Mouse (Mus musculus) left cerebral cortex, adult 6 months (tissue): ENCODE data around the gene Olfr1211. TPM values are rescaled to one million over a fixed set of nuclear protein-coding genes. Genes with fewer than 3 reads are reported as not detected.

Source experiments
- long read RNA-seq, 2 experiments: library from polyadenylated mRNA; unstranded; transcript quantifications; one replicate each; pipeline ENCODE4 v2.0.0; 2019 to 2020
- polyA plus RNA-seq: library from polyadenylated mRNA; unstranded; fragments of <200 nt; fragmentation: Nextera tagmentation; gene quantifications from 2 replicates; pipeline ENCODE4 v1.2.3, GENCODE M21; 2021

Gene Olfr1211
- polyA plus RNA-seq = not detected in 2 replicates
- long read RNA-seq, experiment 1 = 0 reads
- long read RNA-seq, experiment 2 = 0 reads

DNA sequence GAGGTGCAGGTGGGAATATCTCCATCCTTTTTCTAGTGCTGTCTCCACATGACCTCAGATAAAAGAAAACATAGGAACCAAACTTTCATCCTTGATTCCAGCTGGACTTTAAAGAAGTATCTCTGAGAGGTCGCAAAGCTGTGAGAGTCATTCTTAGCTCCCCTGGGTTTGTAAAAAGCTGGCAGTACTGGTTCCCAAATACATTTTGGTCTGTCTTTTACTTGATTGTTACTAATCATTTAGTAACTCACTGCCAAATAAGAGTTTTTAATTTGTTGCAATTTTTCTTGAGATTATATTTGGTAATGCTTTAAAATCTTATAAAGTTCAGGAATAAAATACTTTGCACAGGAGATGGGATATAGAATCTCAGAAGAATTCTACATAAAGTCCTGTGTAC is at the start of gene Olfr1211:
Gene Olfr1211 (minus strand): TSS at position 101 of the 400 bp plus-strand sequence.

DNA sequence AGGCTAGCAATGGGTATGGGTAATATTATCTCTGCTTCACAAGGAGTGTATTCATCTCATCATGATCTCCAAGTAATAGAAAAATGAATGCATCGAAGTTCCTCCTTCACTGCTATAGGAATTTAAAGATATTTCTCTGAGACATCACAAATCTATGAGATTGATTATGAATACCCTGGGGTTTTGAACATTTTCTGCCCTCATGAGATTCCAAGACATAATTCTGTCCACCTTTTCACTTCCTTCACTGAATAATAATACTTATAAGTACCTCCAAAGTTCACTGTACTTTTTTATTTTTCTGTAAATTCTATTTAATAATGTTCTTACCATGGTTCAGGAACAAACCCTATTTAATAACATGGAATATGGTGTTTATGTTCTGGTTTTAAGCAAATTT is 42.3 kb upstream of the Olfr1211 start, which contains the start of gene Gm13762:
Gene Gm13762 (minus strand): TSS at position 101 of the 400 bp plus-strand sequence.

DNA sequence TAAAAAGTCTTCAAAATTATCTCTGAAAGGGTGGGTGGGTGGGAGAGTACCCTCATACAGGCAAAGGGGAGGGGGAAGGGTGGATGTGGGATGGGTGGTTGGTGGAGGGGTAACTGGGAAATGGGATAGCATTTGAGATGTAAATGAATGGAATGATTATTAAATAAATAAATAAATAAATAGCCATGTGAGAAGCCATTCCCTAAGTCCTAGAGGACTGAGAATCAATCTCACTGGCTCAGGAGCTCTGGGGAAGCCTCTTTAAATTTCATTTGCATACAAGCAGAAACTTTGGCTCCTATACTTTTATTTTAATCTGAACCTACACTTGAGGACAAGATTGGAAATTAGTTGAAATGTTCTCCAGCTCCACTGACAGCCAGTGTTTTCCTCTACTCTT is 15.8 kb upstream of the Olfr1211 start, which contains the start of gene Olfr1212:
Gene Olfr1212 (plus strand): TSS at position 301 of the 400 bp plus-strand sequence.

DNA sequence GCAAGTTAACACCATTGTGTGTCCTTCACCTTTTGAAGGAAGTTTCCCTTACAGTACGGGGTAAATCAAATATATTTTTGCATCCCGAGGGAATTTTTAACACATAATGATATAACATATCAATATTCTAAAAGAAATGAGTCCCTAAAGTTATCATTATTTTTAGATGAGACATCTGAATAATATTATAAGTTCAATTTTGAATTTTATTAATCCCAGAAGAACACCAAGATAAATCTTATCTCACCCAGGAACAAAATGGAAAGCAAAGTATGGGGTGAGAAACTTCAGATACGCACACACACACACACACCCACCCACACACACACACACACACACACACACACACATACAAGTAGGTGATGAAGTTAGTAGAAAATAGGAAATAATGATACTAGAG is 22.9 kb downstream of the Olfr1211 start, which contains the start of gene Olfr1209:
Gene Olfr1209 (minus strand): TSS at position 101 of the 400 bp plus-strand sequence.

GRCm38 (mm10) chr2:88902211-88902610 is 35.7 kb downstream of the Olfr1211 start, which contains the start of gene Olfr1208:
Gene Olfr1208, minus strand, starts transcription at chr2:88902311.

Other genes starting within 250 kb of the Olfr1211 start
- not detected in 2 replicates for gene Olfr1195, start 248.9 kb downstream of the Olfr1211 start, polyA plus RNA-seq
- not detected in 2 replicates for gene Olfr1196, start 233.5 kb downstream of the Olfr1211 start, polyA plus RNA-seq
- gene Olfr1197, start 205.7 kb downstream of the Olfr1211 start, polyA plus RNA-seq = not detected in 2 replicates
- not detected in 2 replicates for gene Olfr1198, start 186.7 kb downstream of the Olfr1211 start, polyA plus RNA-seq
- gene Olfr1199, start 177.6 kb downstream of the Olfr1211 start, polyA plus RNA-seq = not detected in 2 replicates
- gene Olfr1200, start 167.6 kb downstream of the Olfr1211 start, polyA plus RNA-seq = 0.04 TPM in 1 of 2 replicates, not detected in the other
- not detected in 2 replicates for gene Olfr1201, start 145.1 kb downstream of the Olfr1211 start, polyA plus RNA-seq
- not detected in 2 replicates for gene Olfr1202, start 123.6 kb downstream of the Olfr1211 start, polyA plus RNA-seq
- not detected in 2 replicates for gene Olfr1205, start 108.4 kb downstream of the Olfr1211 start, polyA plus RNA-seq
- gene Olfr1204, start 88.8 kb downstream of the Olfr1211 start, polyA plus RNA-seq = not detected in 2 replicates
- gene Olfr1206, start 74.9 kb downstream of the Olfr1211 start, polyA plus RNA-seq = not detected in 2 replicates
- not detected in 2 replicates for gene Olfr1208, start 35.8 kb downstream of the Olfr1211 start, polyA plus RNA-seq
- not detected in 2 replicates for gene Olfr1209, start 23.0 kb downstream of the Olfr1211 start, polyA plus RNA-seq
- gene Olfr1212, start 15.9 kb upstream of the Olfr1211 start, polyA plus RNA-seq = not detected in 2 replicates
- not detected in 2 replicates for gene Gm13762, start 42.2 kb upstream of the Olfr1211 start, polyA plus RNA-seq
- gene Olfr1214, start 54.5 kb upstream of the Olfr1211 start, polyA plus RNA-seq = not detected in 2 replicates
- gene Olfr1215, start 68.9 kb upstream of the Olfr1211 start, polyA plus RNA-seq = not detected in 2 replicates
- gene Olfr1216, start 80.2 kb upstream of the Olfr1211 start, polyA plus RNA-seq = not detected in 2 replicates
- gene Olfr1217, start 94.0 kb upstream of the Olfr1211 start, polyA plus RNA-seq = not detected in 2 replicates
- not detected in 2 replicates for gene Olfr1218, start 123.1 kb upstream of the Olfr1211 start, polyA plus RNA-seq
- not detected in 2 replicates for gene Olfr1219, start 145.4 kb upstream of the Olfr1211 start, polyA plus RNA-seq
- gene Olfr1220, start 168.7 kb upstream of the Olfr1211 start, polyA plus RNA-seq = not detected in 2 replicates
- gene Olfr1221, start 179.2 kb upstream of the Olfr1211 start, polyA plus RNA-seq = not detected in 2 replicates
- not detected in 2 replicates for gene Olfr1222, start 194.9 kb upstream of the Olfr1211 start, polyA plus RNA-seq
- gene Olfr1223, start 213.4 kb upstream of the Olfr1211 start, polyA plus RNA-seq = not detected in 2 replicates
- gene Olfr1224-ps1, start 226.0 kb upstream of the Olfr1211 start, polyA plus RNA-seq = not detected in 2 replicates
- not detected in 2 replicates for gene Olfr1225, start 236.6 kb upstream of the Olfr1211 start, polyA plus RNA-seq